Mouse (Mus musculus) left cerebral cortex, adult 18-20 months (tissue): ENCODE measurements at regions not wholly inside any gene's neighbourhood (a gene's known extent, or its start where the extent isn't known, plus 50 kb on each side); places are given as distances from the start of the nearest gene placed in this dataset.
"Not testable (repeated sequence)": the region's sequence is repeated elsewhere in the genome, so short reads cannot be mapped to it uniquely, and the experiment has no call there.

ENCODE experiments used
- DNase-seq, 2 experiments: peaks; one replicate each; pipeline ENCODE4 v3.0.0; 2021 to 2022; ENCODE audit warnings: low spot score in 2 of 2, mixed read lengths in 1 of 2

DNA sequence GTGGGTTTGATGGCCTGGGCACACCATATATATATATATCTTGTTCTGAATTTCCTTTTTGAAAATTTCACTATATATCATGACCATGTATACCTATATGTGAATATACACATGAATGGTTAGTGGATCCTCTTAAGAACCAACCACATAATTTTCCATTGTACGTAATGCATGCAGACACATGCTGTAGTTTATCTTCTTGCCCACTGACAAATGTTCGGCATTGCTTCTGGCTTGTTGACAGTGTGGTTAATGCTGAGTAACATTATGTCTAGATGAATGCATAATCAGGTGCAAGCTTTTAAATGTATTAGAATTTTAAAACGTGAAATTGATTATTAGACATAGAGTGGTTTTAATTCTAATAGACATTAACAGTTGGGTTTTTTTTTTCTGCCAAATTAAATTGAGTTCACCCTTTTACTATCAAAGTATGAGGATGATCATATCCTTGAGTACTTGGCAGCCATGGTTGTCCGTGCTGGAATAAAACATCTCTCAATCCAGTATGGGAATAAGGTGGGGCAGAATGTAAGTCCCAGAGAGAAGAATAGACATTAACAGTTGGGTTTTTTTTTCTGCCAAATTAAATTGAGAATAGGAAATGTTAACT lies 110.3 kb downstream of the A730009L09Rik start:
- no peak for DNase-seq

DNA sequence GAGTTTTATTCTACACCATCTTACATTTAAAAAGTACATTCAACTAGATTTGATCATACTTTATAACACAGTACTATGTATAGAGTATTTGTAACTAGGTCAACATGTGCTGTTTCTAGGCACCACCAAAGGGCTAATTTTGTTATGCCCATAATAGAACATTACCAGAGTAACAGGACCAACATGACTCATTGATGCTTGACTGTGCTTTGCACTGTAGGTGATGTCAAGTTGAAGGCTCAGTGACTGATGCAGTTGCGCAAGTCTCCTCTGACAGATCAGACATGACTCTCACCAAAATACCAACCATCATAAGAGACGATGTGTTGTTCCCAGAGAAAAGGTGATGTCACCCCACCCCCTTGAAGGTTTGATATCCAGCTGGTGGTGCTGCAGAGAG lies 108.5 kb downstream of the Mrpl39 start:
- DNase-seq: no peak

GRCm38 (mm10) chr16:84629868-84630267 lies 105.7 kb downstream of the Mrpl39 start:
- DNase-seq: no peak

DNA sequence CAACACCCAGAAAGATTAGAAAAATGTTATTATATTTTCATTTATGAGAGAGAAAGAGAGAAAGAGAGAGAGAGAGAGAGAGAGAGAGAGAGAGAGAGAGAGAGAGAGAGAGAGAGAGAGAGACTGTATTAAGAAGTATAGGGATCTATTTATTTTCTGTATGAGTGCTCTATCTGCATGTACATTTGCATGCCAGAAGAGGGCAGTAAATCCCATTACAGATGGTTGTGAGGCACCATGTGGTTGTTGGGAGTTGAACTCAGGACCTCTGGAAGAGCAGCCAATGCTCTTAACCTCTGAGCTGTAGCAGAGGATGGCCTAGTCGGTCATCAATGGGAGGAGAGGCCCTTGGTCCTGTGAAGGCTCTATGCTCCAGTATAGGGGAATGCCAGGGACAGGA lies 91.1 kb downstream of the Mrpl39 start:
- DNase-seq: not testable (repeated sequence)

- DNase-seq: no peak
These were observed 89.3 kb downstream of the Mrpl39 start for GRCm38 (mm10) chr16:84646172-84646684.

DNA sequence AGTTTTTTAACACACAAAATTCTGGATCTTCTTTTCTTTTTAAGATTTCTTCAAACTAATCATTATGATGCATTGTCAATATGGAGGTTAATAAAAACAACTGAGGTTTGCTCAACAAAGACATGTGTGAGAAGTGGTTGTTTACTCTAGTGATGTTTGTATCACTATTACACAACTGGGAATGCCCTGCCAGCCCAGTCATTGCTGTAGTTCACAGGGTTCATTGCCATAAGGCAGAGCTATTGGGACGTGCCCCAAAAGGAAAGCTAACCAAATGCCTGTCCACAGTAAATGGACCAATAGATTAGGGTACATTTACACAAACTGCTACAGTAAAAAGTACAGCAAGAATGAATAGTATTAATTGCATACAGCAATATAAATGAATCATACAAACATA lies 84.9 kb downstream of the Mrpl39 start:
- no peak for DNase-seq

- DNase-seq: no peak
These were observed 81.7 kb downstream of the Mrpl39 start for GRCm38 (mm10) chr16:84653873-84654272.

- DNase-seq: no peak
These were observed 73.7 kb downstream of the Mrpl39 start for GRCm38 (mm10) chr16:84661879-84662278.

DNA sequence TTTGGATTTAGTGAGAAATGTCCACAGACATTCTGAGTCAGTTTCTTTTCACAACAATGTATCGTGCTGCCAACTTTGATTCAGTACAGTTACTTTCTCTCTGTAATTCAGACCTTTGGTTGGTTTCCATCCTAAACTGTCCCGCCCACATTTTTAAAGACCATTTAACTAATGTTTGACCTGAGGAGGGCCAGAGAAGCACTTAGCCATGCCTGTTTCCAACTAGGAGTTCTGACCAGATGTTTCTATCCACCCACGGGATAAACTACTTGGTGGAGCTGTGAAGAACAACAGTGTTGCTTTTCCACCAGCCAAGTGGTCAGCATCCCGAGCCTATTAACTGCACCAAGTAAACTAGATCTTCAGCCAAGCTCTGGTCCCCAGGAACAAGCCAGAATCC lies 72.0 kb downstream of the Mrpl39 start:
- DNase-seq: no peak
